Mouse (Mus musculus): ENCODE measurements at regions not wholly inside any gene's neighbourhood (a gene's known extent, or its start where the extent isn't known, plus 50 kb on each side); places are given as distances from the start of the nearest gene placed in this dataset.

GRCm38 (mm10) chr9:26453924-26454323 lies 279.6 kb upstream of the B3gat1 start:
- no peak for TF ChIP-seq CTCF (IDR thresholded peaks at IDR 0.05; ENCODE audit: low read depth)
- no peak for TF ChIP-seq EP300 (IDR thresholded peaks at IDR 0.05; ENCODE audit: low read depth)
